Mouse (Mus musculus) bone marrow, adult 2 months (tissue): ENCODE results near the gene Ggps1.

Source experiments
- CTCF ChIP-seq: fragments of 200-500 bp; IDR thresholded peaks from 2 replicates; pipeline ENCODE4 v1.5.1; 2011; ENCODE audit warnings: low read length, control low read depth; ENCODE audit not compliant: control insufficient read depth, insufficient read depth
- POLR2A ChIP-seq: fragments of 200-500 bp; IDR thresholded peaks from 2 replicates; pipeline ENCODE4 v1.6.1; 2011; ENCODE audit warnings: low read depth, mild to moderate bottlenecking, control low read depth, low read length, borderline replicate concordance; ENCODE audit not compliant: control insufficient read depth

- TF ChIP-seq CTCF = no peak
- no peak for TF ChIP-seq POLR2A
Measured at GRCm38 (mm10) chr13:14004086-14004485, 59.2 kb downstream of the Ggps1 start.
